Mouse (Mus musculus): ENCODE results near the gene Cipc. TPM values are rescaled to one million over a fixed set of nuclear protein-coding genes. Genes with fewer than 3 reads are reported as not detected.

Cipc gene
- polyA plus RNA-seq, 1 experiment = 0.61 TPM

DNA sequence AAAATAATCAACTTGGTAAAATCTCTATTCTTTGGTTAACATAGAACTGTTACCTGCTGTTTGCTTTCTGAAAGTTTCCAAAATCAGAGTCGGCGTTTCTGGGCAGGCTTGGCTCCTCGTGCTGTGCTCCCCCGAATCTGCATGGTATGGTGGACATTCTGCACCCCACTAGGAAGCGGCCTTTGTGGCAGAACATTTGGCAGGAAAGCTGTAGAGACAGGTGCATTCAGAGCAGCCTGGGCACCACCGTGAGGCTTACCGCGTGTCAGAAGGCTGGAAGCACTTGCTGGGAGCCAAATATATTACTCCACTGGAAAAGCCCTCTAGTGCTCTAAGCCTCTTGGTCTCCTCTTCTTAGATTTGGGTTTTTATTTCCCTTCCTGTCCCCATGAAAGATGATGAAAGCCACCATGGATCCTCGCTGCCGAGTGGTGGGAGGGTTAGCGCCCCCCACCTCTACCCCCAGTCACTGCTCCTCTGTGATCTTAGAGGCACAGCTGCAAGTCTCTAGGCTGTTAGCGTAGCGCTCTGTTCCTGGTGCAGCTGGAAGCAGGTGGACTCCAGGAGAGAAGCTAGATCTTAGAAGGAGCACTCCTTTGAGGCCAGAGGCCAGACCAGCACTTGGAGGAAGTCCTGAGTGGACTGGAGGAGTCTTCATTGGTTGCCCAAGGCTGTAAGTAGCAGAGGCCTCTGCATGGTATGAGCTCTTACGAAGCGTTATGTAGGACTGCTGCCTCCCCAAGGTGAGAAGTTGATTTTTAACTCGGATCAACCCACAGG is 17.6 kb downstream of the Cipc start:
- Histone ChIP-seq H3K27me3 (ENCODE audit: control insufficient read depth) (no peaks in the 10 kb centered on the region), H3K4me3 (replicated peaks) (no peak overlapping the region), H3K4me1 (ENCODE audit: control insufficient read depth) (peaks cover 25% of the 10 kb centered on the region), H3K9me3 (ENCODE audit: control insufficient read depth, low read length) (no peaks in the 10 kb centered on the region), H3K36me3 (ENCODE audit: control insufficient read depth) (peaks cover 66% of the 10 kb centered on the region)
- TF ChIP-seq GATA1 (IDR thresholded peaks at IDR 0.05; ENCODE audit: low read length) (no peak), TAL1 (IDR thresholded peaks at IDR 0.05; ENCODE audit: low read length) (no peak)

DNA sequence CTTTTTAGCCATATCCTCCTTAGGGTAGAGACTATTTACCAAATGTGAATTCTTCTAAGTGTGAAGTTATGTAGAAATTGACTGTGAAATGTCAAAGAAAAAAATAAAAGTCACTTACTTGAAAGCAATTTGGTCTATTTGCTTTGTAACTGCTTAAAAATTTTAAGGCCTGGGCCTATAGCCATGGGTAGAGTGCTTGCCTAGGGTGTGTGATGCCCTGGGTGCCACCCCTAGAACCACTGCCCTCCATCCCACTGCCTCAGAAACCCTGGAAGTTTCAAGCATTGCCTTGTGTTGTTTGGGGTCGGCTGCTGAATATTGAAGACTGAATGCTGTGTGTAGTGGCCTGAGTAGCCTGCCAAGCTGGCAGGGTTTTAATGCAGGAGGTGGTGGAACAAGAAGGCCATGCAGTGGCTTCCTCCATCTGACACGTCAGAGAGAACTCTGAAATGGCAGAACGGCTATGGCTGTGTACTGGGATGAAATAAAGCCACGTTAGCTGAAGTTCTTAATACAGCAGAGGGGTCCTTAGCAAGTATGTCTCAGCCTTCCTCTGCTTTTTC is 18.5 kb downstream of the Cipc start:
- no peaks in the 10 kb centered on the region for H3K9me3 ChIP-seq (ENCODE audit: control insufficient read depth, low read length)
- TF ChIP-seq GATA1 (IDR thresholded peaks at IDR 0.05; ENCODE audit: low read length) (no peak), TAL1 (IDR thresholded peaks at IDR 0.05; ENCODE audit: low read length) (no peak)
- peaks cover 57% of the 10 kb centered on the region for H3K36me3 ChIP-seq (ENCODE audit: control insufficient read depth)
- H3K4me3 ChIP-seq (replicated peaks) = no peak overlapping the region
- H3K4me1 ChIP-seq (ENCODE audit: control insufficient read depth) = peaks cover 34% of the 10 kb centered on the region
- no peaks in the 10 kb centered on the region for H3K27me3 ChIP-seq (ENCODE audit: control insufficient read depth)

DNA sequence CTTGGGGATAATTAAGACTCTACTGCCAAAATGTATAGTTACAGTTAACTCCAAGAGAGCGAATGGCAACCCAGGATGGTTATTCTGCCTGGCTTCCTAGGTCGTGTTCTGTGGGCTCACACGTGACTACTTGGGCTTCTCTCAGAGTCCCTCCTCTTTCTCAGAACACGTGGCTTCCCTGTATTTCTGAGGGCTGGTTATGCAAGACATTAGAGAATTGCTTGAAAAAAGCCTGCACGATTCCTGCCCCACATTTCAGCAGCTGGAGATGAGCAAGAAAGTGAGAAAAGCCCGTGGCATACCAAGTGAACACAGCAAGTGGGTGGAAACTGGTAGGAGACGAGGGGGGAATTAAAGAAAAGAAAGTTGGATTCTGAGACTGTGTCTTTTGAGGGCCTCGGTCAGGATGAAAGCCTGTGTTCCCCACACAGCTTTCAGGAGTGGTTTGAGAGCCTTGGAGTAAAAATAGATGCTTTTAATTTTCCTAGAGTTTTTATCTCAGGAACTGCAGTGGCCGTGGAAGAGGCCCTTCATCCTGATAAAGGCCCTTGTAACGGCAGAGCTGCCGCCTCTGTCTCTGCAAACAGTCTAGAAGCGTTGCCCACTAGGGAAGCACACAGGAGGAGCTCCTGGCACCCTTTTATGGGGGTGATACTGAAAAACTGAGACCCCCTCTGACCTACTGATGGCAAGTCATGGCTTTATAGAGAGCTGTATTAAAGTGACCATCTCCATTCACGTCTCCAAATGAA is 21.8 kb downstream of the Cipc start:
- H3K4me1 ChIP-seq (ENCODE audit: control insufficient read depth) = peaks cover 44% of the 10 kb centered on the region
- H3K4me3 ChIP-seq (replicated peaks) = peak overlapping the region; percentile 37
- H3K36me3 ChIP-seq (ENCODE audit: control insufficient read depth) = peaks cover 24% of the 10 kb centered on the region
- H3K9me3 ChIP-seq (ENCODE audit: control insufficient read depth, low read length) = no peaks in the 10 kb centered on the region
- TF ChIP-seq GATA1 (IDR thresholded peaks at IDR 0.05; ENCODE audit: low read length) = no peak
- no peaks in the 10 kb centered on the region for H3K27me3 ChIP-seq (ENCODE audit: control insufficient read depth)

DNA sequence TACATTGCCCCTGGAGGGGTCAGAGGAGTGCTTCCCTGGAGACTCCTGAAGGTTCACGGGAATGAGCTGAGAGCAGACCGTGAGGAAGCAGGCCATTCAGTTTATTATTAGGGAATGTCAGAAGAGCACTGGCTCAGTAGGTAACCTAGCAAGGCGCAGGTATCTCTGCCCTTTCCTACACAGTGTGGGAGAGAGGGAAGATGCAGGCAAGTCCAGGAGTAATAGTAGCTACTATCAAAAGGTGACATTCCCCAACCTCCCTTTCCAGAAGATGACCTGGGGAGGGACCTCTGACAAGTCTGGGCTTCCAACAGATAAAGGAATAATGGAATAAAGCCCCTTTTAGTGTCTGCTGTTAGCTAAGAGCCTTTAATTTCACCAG is 22.4 kb downstream of the Cipc start:
- Histone ChIP-seq H3K27me3 (ENCODE audit: control insufficient read depth) (no peaks in the 10 kb centered on the region), H3K4me1 (ENCODE audit: control insufficient read depth) (peaks cover 46% of the 10 kb centered on the region), H3K9me3 (ENCODE audit: control insufficient read depth, low read length) (no peaks in the 10 kb centered on the region), H3K36me3 (ENCODE audit: control insufficient read depth) (peaks cover 21% of the 10 kb centered on the region), H3K4me3 (replicated peaks) (peak overlapping the region; percentile 37)
- TF ChIP-seq TAL1 (IDR thresholded peaks at IDR 0.05; ENCODE audit: low read length) (no peak), GATA1 (IDR thresholded peaks at IDR 0.05; ENCODE audit: low read length) (no peak)

DNA sequence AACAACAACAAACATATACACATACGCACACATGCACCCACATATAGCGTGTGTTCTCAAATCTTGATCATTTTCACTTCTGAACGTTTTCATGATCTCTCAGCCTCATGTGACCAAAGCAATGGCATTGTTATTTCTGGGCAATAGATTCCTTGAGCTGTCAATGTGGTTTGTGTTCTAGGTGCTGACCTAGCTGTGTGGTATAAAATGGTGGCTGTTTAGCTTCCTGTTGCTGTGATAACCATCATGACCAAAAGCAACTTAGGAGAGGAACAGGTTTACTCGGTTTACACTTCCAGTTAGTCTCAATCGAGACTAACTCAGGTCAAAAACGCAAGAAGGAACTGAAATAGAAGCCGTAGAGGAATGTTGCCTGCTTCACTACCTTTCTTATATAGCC is 24.2 kb downstream of the Cipc start:
- H3K27me3 ChIP-seq (ENCODE audit: control insufficient read depth) = no peaks in the 10 kb centered on the region; the same call in 1 of the 2 replicates
- peaks cover 5% of the 10 kb centered on the region for H3K36me3 ChIP-seq (ENCODE audit: control insufficient read depth)
- peaks cover 56% of the 10 kb centered on the region for H3K4me1 ChIP-seq (ENCODE audit: control insufficient read depth)
- TF ChIP-seq TAL1 (IDR thresholded peaks at IDR 0.05; ENCODE audit: low read length) = no peak
- no peak for TF ChIP-seq GATA1 (IDR thresholded peaks at IDR 0.05; ENCODE audit: low read length)
- H3K9me3 ChIP-seq (ENCODE audit: control insufficient read depth, low read length) = no peaks in the 10 kb centered on the region
- no peak overlapping the region for H3K4me3 ChIP-seq (replicated peaks)

DNA sequence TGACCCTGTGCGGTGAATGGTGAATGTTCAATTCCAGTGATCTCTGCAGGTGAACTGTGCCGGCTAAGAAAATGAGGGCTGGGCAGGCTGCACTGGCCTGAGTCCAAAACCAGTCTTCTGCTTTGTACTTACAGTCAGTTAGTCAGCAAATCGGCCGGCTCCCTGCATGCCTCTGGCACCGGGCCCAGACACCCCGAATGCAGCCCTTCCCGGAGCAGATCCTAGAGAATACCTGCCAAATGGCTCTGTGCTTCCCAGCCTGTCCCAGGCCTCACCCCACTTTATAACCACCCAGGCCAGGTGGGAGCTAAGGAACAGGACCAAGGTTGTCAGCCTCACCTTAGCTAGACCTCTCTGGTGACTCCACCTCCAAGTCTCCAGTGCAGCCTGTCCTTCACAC is 26.4 kb downstream of the Cipc start:
- Histone ChIP-seq H3K4me1 (ENCODE audit: control insufficient read depth) (peaks cover 43% of the 10 kb centered on the region), H3K4me3 (replicated peaks) (no peak overlapping the region), H3K36me3 (ENCODE audit: control insufficient read depth) (no peaks in the 10 kb centered on the region), H3K9me3 (ENCODE audit: control insufficient read depth, low read length) (no peaks in the 10 kb centered on the region), H3K27me3 (ENCODE audit: control insufficient read depth) (peaks cover 13% of the 10 kb centered on the region)
- no peak for TF ChIP-seq GATA1 (IDR thresholded peaks at IDR 0.05; ENCODE audit: low read length)
- TF ChIP-seq TAL1 (IDR thresholded peaks at IDR 0.05; ENCODE audit: low read length) = no peak

DNA sequence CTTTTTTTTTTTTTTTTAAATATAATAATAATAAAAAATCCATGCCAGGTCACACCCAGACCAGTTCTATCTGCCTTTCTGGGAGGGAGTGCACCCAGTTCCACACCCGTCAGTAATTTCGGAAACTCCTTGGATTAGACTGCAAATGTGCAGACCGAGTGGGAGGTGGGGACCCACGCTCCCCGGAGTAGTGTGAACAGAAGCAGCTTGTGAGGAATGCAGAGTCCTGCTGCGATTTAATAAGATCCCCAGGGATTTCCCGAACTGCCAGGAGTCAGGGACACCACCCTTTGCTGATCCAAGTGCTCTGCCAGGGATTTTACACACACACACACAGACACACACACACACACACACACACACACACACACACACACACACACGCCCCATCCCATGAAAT is 26.9 kb downstream of the Cipc start:
- H3K27me3 ChIP-seq (ENCODE audit: control insufficient read depth) = peaks cover 18% of the 10 kb centered on the region
- H3K36me3 ChIP-seq (ENCODE audit: control insufficient read depth) = no peaks in the 10 kb centered on the region
- H3K4me1 ChIP-seq (ENCODE audit: control insufficient read depth) = peaks cover 38% of the 10 kb centered on the region
- TF ChIP-seq GATA1 (IDR thresholded peaks at IDR 0.05; ENCODE audit: low read length) = no peak
- no peak for TF ChIP-seq TAL1 (IDR thresholded peaks at IDR 0.05; ENCODE audit: low read length)
- no peaks in the 10 kb centered on the region for H3K9me3 ChIP-seq (ENCODE audit: control insufficient read depth, low read length)
- H3K4me3 ChIP-seq (replicated peaks) = no peak overlapping the region

DNA sequence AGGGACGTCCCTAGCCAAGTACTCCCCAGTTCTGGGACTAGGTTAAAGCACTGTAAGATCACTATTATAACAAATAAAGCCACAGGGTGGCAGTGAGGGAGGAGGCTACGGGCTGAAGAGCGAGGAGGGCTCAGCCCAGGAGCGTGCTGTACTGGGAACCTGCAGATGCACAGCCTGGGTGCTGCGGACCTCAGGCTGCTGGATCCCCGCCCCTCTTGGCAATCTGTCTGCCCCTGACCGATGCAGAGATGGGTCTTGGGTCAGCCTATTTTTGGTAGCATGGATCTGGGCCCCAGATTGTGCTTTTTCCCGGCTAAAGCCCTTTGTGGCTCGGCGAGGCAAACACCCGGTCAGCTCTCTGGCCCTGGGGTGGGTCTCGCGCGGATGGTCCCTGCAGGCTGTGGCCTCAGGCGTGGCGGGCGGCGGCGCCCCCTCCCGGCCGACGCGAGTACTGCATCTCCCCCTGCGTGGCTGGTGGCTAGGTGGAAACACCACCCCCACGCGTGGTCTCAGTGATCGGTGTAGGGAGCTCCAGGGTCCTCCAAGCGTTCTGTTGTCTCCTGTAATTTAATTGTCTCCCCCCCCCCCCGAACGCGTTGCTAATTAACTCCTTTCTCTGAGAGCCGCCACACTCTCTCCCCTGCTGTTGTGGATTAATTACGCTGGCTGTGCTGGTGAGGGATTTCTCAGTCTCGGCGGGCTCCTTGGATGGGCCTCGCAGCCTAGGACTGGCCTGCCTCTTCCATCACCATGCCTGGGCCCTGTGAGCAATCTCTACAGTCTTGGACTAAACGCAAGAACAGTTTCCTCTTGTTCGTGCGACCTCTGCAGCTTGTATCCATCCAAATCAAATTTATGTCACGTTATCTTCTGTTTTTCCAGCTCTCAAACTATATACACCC is 27.8 kb downstream of the Cipc start:
- Histone ChIP-seq H3K4me1 (ENCODE audit: control insufficient read depth) (peaks cover 29% of the 10 kb centered on the region), H3K36me3 (ENCODE audit: control insufficient read depth) (no peaks in the 10 kb centered on the region), H3K9me3 (ENCODE audit: control insufficient read depth, low read length) (no peaks in the 10 kb centered on the region), H3K4me3 (replicated peaks) (peak overlapping the region; percentile 46), H3K27me3 (ENCODE audit: control insufficient read depth) (peaks cover 22% of the 10 kb centered on the region)
- TF ChIP-seq GATA1 (IDR thresholded peaks at IDR 0.05; ENCODE audit: low read length) (no peak), TAL1 (IDR thresholded peaks at IDR 0.05; ENCODE audit: low read length) (no peak)
